Mouse (Mus musculus): Measurements from ENCODE around the gene Shisa6. TPM values are rescaled to one million over a fixed set of nuclear protein-coding genes. Genes with fewer than 3 reads are reported as not detected.

The Shisa6 gene
- total and polyA plus RNA-seq, 3 experiments, result not detected

- H3K27ac ChIP-seq (ENCODE audit: insufficient read depth, low read depth), result no peak overlapping the region
- H3K9ac ChIP-seq (ENCODE audit: insufficient read depth, low read depth), result no peak overlapping the region
- dilution Hi-C loops (cut with MboI; ENCODE audit: extremely low pct_ligation_motif_present, extremely low pct_unique_long_range_greater_than_20kb, low sequenced_read_pairs), result no loop called here
- H3K4me2 ChIP-seq (ENCODE audit: insufficient read depth, low read depth, poor library complexity, severe bottlenecking), result no peak overlapping the region
- peaks cover 12% of the 10 kb centered on the region for H3K27me3 ChIP-seq (replicated peaks)
- H3K9me3 ChIP-seq (replicated peaks; ENCODE audit: low read length), result peaks cover 15% of the 10 kb centered on the region
- no peaks in the 10 kb centered on the region for H3K79me2 ChIP-seq (replicated peaks; ENCODE audit: control insufficient read depth, extremely low read depth, insufficient read depth, poor library complexity, severe bottlenecking)
- H3K4me1 ChIP-seq (ENCODE audit: control insufficient read depth in 1 of 2, insufficient read depth in 2 of 2), result no peaks in the 10 kb centered on the region
- DNase-seq (ENCODE audit: extremely low read depth), result no peak
- in situ Hi-C loops (cut with MboI; ENCODE audit: low pct_ligation_motif_present, low pct_unique_long_range_greater_than_20kb, low sequenced_read_pairs), result no loop called here
- no peak overlapping the region for H3K4me3 ChIP-seq (replicated peaks in 1 of 3; ENCODE audit: low read depth in 2 of 3, low read length in 2 of 3, poor library complexity in 1 of 3)
- no peaks in the 10 kb centered on the region for H3K36me3 ChIP-seq (replicated peaks in 1 of 2; ENCODE audit: control insufficient read depth in 1 of 2, insufficient read depth in 1 of 2, low read length in 1 of 2)
- no peak for TF ChIP-seq RCOR1 (conservative IDR thresholded peaks at IDR 0.05; ENCODE audit: low read depth, low read length)
- TF ChIP-seq HCFC1 (IDR thresholded peaks at IDR 0.05; ENCODE audit: low read depth, low read length), result no peak
- TF ChIP-seq ZMIZ1 (IDR thresholded peaks at IDR 0.05; ENCODE audit: low read depth, low read length), result no peak
- TF ChIP-seq SMC3 (IDR thresholded peaks at IDR 0.05; ENCODE audit: low read depth, low read length), result no peak
Measured at GRCm38 (mm10) chr11:66522376-66522775, 3.4 kb downstream of the Shisa6 start.

DNA sequence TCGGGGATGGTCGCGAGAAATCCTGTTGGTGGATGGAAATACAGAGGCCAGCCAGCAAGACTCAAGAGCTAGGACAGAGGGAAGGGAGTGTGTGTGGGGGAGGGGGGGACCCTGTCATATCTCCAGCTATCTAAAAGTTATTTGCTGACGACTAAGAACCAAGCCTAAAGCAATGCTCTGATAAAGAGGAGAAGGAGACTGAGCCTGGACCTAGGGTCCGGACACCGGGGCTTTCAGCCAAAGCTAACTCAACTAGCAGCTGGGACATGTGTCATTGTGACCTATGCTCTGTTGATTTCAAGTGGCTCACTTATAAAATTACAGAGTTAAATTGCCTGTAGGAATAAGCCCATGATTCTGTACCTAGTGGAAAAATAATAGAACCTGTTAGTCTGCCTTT lies 6.4 kb downstream of the Shisa6 start:
- H3K9me3 ChIP-seq (replicated peaks; ENCODE audit: low read length), result no peaks in the 10 kb centered on the region
- no peaks in the 10 kb centered on the region for H3K36me3 ChIP-seq (replicated peaks in 1 of 2; ENCODE audit: control insufficient read depth in 1 of 2, insufficient read depth in 1 of 2, low read length in 1 of 2)
- no peaks in the 10 kb centered on the region for H3K4me1 ChIP-seq (ENCODE audit: control insufficient read depth in 1 of 2, insufficient read depth in 2 of 2)
- H3K27me3 ChIP-seq (replicated peaks), result peaks cover 34% of the 10 kb centered on the region
- H3K4me3 ChIP-seq (replicated peaks in 1 of 3; ENCODE audit: low read depth in 2 of 3, low read length in 2 of 3, poor library complexity in 1 of 3), result no peak overlapping the region
- dilution Hi-C loops (cut with MboI; ENCODE audit: extremely low pct_ligation_motif_present, extremely low pct_unique_long_range_greater_than_20kb, low sequenced_read_pairs) (no loop called here), in situ Hi-C loops (cut with MboI; ENCODE audit: low pct_ligation_motif_present, low pct_unique_long_range_greater_than_20kb, low sequenced_read_pairs) (no loop called here)
- no peaks in the 10 kb centered on the region for H3K79me2 ChIP-seq (replicated peaks; ENCODE audit: control insufficient read depth, extremely low read depth, insufficient read depth, poor library complexity, severe bottlenecking)
- H3K27ac ChIP-seq (ENCODE audit: insufficient read depth, low read depth), result no peak overlapping the region
- no peak for TF ChIP-seq TCF12 (IDR thresholded peaks at IDR 0.05; ENCODE audit: low read depth, low read length)
- TF ChIP-seq KAT2A (IDR thresholded peaks at IDR 0.05; ENCODE audit: insufficient replicate concordance, low read length), result no peak
- TF ChIP-seq RAD21 (IDR thresholded peaks at IDR 0.05; ENCODE audit: low read depth, low read length), result no peak
- no peak for TF ChIP-seq BHLHE40 (IDR thresholded peaks at IDR 0.05; ENCODE audit: low read depth, low read length)
- TF ChIP-seq GABPA (IDR thresholded peaks at IDR 0.05; ENCODE audit: insufficient replicate concordance, low read depth, low read length), result no peak
- TF ChIP-seq JUND (conservative IDR thresholded peaks at IDR 0.05; ENCODE audit: low read depth, low read length), result no peak
- TF ChIP-seq EP300 (IDR thresholded peaks at IDR 0.05; ENCODE audit: low read length), result no peak
- no peak for TF ChIP-seq CHD1 (IDR thresholded peaks at IDR 0.05; ENCODE audit: low read depth, low read length)
- no peak for TF ChIP-seq HCFC1 (IDR thresholded peaks at IDR 0.05; ENCODE audit: low read depth, low read length)
- TF ChIP-seq UBTF (IDR thresholded peaks at IDR 0.05; ENCODE audit: low read depth, low read length), result no peak
- TF ChIP-seq MAFK (IDR thresholded peaks at IDR 0.05; ENCODE audit: insufficient replicate concordance, low read length), result no peak
- TF ChIP-seq MAX (IDR thresholded peaks at IDR 0.05; ENCODE audit: low read length), result no peak
- no peak overlapping the region for H3K9ac ChIP-seq (ENCODE audit: insufficient read depth, low read depth)
- H3K4me2 ChIP-seq (ENCODE audit: insufficient read depth, low read depth, poor library complexity, severe bottlenecking), result no peak overlapping the region
- DNase-seq (ENCODE audit: extremely low read depth), result no peak
